Mouse (Mus musculus): Measurements from ENCODE around the gene Itm2c.

Itm2c gene

GRCm38 (mm10) chr1:85894231-85894747 is at the start of gene Itm2c:
Gene Itm2c (plus strand): TSS chr1:85894281.
- peak; percentile 92 to 93 for DNase-seq

- DNase-seq, result no peak
Measured at GRCm38 (mm10) chr1:85844981-85845380, 49.1 kb upstream of the Itm2c start.

DNA sequence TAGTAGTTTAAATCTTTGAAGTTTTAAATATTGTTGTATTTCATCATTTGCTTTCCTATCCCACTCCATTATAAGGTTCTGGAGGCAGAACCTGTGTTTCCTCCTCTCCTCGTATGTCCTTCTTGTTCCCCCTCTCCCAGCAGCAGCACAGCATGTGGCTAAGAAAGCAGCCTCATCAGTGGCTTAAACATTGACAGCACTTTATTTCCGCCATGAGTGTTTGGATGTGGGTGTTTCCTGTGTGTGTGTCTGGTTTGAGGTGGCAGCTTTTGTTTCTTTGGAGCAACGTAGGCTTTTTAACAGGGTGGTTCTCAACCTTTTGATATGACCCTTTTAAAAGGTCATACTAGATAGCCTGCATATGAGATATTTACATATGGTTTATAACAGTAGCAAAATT is 48.6 kb upstream of the Itm2c start:
- no peak for DNase-seq

DNA sequence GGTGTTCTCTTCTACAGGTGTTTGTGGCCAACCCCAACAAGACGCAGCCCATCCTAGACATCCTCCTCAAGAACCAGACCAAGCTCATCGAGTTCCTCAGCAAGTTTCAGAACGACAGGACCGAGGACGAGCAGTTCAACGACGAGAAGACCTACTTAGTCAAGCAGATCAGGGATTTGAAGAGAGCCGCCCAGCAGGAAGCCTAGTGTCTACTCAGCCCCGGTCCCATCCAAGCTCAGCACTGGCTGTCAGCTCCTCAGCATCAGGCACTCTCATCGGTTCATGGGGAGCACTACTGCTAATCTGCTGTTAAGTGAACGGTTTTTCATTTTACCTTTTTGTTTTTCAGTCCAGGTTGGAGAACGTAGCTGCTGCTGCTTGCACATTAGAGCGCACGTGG is 45.1 kb upstream of the Itm2c start:
- no peak for DNase-seq

- DNase-seq, result no peak
Measured at GRCm38 (mm10) chr1:85850851-85851250, 43.2 kb upstream of the Itm2c start.

GRCm38 (mm10) chr1:85852996-85853689 is 40.9 kb upstream of the Itm2c start:
- peak; percentile 71 to 84 for DNase-seq

- DNase-seq, result no peak
Measured at GRCm38 (mm10) chr1:85853865-85854264, 40.2 kb upstream of the Itm2c start.

- no peak for DNase-seq
Measured at GRCm38 (mm10) chr1:85854475-85854874, 39.6 kb upstream of the Itm2c start.

GRCm38 (mm10) chr1:85856266-85856665 is 37.8 kb upstream of the Itm2c start:
- no peak for DNase-seq

DNA sequence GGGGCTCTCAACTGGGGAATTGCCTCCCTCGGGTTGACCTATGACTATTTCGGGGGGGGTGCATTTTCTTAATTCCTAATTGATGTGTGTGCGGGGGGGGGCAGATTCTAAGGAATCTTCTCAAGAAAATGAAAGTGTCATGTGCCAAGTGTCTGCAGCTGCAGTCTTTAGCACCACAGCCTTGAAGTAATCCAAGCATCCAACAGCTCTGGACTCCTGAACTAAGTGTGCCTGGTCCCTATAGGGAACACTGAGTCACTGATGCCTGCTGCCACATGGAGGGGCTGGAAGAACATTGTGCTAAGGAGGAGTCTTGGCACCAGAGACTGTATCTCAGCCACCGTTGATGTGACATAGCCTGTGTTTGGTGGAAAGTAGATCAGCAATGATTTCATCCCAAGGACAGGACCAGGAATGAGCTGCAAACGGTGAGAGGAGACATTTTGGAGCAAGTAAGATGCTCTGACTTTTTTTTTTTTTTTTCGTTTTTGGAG is 36.8 kb upstream of the Itm2c start:
- no peak for DNase-seq

- no peak for DNase-seq
Measured at GRCm38 (mm10) chr1:85864383-85864782, 29.7 kb upstream of the Itm2c start.

DNA sequence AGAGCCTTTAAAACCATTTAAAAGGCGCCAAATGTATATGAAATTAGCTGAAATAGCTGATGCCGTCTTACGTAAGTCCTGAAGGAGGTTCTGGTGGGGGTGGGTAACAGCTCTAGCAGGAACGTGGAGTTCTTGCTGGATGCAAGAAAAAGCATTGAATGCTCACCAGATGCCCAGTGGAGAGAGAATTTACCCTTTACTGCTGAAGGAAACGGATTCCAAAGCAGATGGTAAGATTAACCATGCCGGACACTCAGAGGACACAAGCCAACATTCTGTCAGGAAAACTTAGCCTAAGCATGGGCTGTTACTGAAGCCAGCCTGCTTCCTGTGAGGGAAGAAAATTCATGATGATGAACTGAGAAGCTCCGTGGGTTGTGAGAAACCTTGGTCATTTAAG is 24.1 kb upstream of the Itm2c start:
- no peak for DNase-seq

GRCm38 (mm10) chr1:85870546-85870945 is 23.5 kb upstream of the Itm2c start:
- DNase-seq, result no peak

DNA sequence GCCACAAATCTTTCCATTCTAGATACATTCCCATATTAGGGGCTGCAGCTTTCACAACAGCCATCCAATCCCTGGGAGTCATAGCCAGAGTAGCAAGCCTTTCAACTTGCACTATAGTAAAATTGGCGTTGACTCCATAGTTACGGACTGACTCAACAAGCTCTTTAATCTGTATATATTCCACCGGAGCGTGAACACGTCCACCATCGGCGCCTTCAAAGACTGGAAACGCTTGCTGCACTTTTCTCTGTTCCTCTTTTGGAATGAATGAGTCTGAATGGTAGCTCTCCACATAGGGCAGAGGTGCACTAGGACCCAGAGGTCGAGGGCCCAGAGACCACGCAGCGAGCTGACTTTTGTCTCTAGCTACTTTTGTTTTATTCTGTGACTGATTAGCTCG is 12.1 kb upstream of the Itm2c start:
- DNase-seq, result no peak

DNA sequence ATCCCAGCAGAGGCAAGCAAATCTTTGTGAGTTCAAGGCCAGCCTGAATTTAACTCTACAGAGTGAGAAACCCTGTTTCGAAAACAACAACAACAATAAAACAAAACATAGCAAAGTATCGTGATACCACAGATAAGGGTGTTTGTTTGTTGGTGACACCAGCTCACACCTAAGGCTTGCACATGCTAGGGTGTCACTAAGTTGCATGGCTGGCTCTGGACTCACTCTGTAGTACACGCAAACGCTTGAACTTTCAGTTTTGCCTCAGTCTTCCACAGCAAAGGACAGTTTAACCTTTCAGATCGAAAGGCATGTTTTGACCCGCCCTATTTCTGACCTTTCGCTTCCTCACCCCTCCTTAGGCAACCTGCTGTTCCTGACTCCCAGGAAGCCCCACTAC is 6.9 kb upstream of the Itm2c start:
- DNase-seq, result no peak

GRCm38 (mm10) chr1:85894748-85895360 is 773 bp downstream of the Itm2c start:
- peak; percentile 58 to 59 for DNase-seq

- peak; percentile 82 to 84 for DNase-seq
Measured at GRCm38 (mm10) chr1:85895391-85895837, 1.3 kb downstream of the Itm2c start.

DNA sequence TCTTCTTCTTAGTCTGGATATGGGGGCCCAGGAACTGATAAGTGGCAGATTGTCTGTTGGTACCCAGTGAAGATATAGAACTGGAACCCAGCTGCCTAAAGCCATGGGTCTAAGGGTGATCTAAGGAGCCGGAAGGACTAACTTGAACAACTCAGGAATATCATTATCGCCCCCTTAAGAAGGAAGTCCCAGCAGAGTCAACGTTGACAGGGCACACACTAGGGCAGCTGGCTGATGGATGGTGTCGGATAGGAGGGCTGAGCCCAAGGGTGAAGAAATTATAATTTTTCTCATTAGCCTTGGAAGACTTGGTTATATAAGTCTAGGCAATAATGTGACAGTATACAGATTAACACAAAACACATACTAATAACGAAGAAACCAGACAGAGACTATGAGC is 2.0 kb downstream of the Itm2c start:
- DNase-seq, result no peak

DNA sequence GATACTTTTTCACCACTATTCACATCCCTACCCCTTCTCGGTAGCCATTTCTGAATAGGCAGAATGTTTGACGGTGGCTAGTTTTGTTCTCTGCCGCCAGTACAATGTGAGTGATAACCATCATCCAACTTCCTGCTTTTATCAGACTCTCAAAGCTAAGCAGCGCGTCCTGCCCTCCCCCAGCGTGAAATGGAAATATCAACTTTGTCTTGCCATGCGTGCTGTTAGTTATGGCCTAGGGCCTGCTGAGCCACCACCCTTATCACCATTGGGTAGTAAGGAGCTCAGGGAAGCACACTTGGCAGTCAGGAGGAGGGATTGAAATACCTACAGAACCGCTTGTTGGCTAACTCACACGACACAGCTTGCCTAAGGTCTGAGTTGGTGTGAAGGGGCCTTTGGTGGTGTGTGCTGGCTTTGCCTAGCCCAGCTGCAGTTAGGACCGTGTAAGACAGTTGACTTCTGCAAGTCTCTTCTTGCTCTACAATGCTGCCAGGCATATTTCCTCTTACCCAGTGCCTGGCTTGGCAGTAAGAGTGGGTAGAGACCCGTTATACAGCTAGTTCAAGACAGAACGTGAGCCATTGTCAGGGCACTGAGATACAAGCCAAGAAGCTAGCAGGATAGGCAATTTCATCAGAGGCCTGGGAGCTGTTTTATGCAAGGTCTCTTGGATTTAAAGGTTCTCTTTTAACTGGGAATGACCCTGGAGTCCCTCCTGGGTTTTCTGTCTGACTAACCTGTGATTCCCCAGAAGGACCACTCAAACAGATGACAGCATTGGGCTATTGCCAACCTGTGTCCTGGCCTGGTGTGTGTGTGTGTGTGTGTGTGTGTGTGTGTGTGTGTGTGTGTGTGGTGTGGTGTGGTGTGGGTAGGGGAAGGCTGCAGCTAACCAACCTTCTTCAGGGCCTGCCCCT is 3.0 kb downstream of the Itm2c start:
- peak; percentile 28 to 44 for DNase-seq

DNA sequence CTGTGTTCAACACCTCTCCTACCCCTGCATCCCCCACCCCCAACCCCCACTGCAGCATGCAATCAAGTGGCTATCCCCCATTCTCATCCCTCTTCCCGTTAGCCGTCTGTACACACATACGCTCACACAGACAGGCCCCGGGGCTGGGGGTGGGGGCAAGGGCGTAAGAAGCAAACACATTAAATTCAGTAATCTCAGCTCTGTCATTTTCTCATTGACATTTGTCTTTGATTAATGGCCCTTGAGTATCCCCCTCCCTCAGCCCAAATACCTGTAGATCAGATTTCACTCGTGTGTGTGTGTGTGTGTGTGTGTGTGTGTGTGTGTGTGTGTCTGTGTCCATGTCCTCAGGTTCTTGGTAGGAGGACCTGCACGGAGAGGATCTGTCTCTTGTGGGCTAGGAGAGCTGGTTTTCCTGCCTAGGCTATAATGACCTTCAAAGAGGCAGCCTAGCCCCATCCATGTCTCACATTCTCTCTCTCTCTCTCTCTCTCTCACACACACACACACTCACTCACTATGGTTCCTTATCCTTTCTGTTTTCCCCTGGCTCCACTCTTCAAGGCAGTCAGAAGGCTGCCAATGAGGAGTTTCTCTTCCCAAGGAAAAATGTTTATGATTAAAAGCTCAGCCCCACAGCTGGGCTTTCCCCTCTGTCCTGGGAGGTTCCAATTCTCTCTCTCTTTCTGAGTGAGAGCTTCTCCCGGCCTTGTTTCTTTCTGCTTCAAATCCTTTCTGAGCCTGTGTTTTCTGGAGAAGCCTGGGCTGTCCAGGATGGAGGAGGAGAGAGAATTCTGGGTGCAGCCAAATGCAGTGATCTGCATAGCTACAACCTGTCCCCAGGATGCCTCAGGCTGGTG is 4.0 kb downstream of the Itm2c start:
- DNase-seq, result no peak

GRCm38 (mm10) chr1:85898761-85899387 is 4.8 kb downstream of the Itm2c start:
- DNase-seq, result no peak

DNA sequence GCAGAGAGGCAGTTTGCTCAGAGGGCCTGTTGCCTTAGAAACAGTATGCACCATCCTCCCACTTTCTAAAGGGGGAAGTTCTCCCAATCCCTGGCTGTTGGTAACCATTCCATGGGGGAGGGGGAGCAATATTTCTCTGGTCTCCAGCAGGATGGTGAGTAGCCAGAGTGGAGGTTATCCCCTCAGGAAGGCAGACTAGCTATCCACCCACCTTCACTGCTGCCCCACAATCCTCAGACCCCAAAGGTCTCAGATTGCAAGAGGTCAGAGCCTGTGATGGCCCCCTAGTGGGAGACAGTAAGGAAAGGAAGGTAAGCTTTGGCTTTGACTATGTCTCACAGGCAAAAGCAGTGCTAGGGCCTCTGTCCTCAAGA is 5.3 kb downstream of the Itm2c start:
- DNase-seq, result no peak
